Mouse (Mus musculus): ENCODE measurements at regions not wholly inside any gene's neighbourhood (a gene's known extent, or its start where the extent isn't known, plus 50 kb on each side); places are given as distances from the start of the nearest gene placed in this dataset.
A peak's percentile ranks its signal among the peaks of the same experiment; 100 is the strongest.

DNA sequence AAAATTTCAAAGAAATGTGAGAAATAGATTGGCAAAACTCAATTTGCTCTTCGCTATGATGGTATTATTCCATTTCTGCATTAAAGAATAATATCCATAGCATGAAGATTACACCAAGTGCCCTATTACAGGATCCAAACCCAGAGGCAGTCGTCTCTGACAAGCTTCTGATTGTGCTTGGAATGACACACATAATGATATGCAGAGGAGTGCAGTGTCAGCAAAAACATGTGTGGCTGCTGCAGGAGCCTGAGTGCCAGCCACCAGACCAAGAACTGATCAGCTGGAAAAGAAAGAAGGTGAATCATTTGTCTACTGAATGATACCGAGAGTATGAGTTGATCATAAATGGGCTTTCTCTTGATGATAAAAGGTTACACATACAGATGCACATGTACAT lies 137.3 kb downstream of the Il15 start:
- no peak for DNase-seq (ENCODE audit: low spot score in 2 of 2)

DNA sequence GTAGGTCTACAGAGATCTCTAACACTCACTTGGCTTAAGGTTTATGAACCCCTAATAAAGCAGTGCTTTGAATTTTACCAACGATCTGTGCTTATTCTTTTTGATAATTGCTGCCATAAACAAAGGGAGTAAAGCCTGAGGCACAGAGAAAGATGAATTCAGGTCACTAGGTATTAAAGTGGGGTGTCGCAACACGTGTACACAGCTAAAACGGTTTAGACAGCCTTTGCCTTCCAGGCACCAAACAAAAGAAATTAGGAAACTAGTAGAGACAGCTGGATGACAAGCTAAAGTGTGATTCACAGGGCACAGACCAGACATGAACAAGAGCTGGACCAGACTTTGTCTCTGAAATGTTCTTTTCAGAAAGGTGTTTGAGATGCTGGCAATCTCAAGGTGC lies 140.8 kb downstream of the Il15 start:
- DNase-seq (ENCODE audit: low spot score in 2 of 2), result no peak

DNA sequence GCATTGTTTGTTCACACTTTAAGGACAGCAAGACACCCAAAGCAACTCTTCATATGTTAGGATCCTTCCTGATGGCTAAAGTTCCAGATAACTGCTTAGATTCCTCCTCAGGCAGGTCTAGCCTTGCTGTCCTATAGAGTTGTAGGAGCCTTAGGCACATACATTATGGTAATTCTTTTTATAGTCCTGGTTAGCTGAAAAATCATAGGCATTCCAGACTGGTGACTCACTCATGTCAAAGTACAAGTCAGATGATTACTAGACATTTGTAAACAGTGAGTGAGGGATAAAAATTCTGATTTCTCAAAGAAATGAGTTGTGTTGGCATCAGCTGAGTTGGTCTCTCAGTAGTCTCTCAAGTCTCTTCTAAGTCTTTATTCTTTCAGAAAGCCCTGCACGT lies 142.4 kb downstream of the Il15 start:
- DNase-seq (ENCODE audit: low spot score in 2 of 2), result no peak

DNA sequence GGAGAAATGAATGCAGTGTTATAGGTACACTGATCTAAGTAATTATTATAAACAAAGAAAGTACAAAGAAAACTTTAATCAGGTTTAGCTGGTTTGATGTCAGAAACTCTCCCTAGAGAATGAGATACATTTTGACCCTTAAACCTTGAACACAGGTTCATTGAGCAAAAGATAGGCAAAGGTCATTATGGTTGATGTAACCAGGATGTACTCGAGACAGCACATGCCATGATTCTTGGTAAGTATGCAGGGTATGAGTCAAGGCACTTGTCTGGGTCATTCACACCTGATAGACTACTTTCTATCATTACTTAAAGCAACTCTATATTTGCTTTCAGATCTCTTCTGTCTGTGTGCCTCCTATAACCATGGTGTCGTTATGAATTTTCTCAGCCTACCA lies 147.2 kb downstream of the Il15 start:
- DNase-seq (ENCODE audit: low spot score in 2 of 2), result no peak

DNA sequence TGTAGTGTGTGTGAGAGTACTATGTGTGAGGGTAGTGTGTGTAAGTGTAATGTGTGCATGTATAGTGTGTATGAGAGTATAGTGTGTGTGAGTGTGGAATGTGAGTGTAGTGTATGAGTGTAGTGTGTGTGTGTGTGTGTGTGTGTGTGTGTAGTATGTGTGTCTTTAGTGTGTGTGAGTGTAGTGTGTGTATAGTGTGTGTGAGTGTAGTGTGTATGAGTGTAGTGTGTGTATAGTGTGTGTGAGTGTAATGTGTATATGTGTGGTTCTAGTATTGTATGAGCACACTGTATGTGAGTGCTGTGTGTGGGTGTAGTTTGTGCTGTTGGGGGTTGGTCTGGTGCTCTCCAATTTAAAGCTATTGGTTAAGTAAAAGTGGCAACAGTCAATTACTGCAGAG lies 150.6 kb downstream of the Il15 start:
- no peak for DNase-seq (ENCODE audit: low spot score in 2 of 2)

DNA sequence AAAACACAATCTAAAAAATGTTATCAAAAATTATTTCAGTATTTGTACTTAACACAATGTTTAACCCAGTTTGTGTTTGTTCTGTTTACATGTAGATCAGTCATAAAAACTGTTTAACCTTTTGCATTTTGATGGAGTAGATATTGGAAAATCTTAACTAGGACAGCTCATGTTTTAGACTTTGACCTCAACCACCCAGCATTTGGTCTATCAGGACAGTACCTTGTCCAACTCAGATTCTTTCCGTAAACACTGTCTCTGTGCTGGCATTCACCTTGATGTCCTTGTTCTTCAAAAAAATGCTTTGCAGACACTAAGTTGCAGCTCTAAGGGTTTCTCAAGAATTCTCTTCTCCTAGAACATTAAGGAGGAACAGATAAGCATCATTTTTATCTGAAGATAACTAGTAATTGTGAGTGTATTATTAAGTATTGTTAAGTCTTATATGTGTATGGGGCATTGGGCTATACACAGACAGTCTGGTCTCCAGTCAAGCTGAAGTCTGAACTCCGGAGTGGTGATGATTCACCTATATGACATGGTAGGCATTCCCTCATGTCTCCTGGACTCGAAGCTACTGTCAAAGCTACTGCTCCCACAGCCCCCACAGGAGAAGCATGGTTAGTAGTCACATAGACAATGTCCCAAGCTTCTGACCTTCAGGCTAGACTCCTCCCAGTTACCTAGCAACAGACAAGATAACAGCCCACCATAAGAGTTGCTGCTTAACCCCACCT lies 153.0 kb downstream of the Il15 start:
- no peak for DNase-seq (ENCODE audit: low spot score in 2 of 2)

DNA sequence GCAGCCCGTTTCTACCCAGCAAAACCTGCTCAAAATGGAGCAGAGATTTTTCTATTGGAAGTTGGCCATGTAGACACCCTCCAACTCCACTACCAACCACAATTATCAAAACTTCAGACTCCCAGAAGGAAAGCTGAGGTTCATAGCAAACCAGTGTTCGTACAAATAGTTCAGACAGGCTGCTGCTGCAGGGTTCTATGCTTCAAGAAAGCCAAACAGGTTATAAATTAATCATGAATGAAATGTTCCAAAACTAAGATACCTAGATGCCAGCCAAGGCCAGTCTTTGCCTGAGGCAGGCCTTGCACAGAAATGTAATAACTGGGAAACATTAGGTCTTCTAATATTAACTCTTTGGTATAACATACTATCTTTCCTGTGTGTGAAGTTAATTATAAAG lies 158.9 kb downstream of the Il15 start:
- no peak for DNase-seq (ENCODE audit: low spot score in 2 of 2)

DNA sequence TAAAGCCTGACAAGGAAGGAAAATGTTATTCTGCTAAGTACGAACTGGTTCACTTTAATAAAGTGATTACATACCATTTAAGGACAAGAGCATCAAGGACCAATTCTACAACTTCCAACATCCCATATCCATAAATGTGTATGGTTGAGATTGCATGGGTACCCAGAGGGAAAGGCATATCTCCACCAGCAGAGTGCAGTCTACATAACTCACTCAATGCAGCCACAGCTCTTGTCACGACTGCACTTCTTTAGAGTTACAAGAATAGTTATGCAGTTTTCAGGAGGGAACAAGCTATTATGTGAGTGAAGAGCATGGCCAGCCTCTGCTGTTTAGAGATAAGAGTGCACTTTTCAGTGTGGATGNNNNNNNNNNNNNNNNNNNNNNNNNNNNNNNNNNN lies 173.1 kb downstream of the Il15 start:
- DNase-seq (ENCODE audit: low spot score in 2 of 2), result peak in 1 of 2 experiments; percentile 2

DNA sequence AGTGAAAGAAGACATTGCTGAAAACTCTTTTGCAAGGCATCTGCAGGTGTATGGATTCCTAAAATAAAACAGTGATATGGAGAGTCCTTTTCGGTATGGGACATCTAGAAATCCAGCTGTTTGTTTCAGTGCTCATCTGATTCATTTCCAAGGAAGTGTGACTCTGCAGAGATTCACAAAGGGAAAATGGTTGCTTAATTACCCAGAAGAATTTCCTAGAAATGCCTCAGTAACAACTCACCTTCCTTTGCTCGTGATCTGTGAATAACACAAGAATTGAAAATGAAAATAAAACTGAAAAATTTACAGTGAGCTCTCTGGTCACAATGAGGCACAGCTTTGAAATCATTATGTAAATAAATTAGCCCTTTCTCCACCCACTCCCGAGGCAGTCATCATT lies 201.3 kb downstream of the Il15 start:
- no peak for DNase-seq (ENCODE audit: low spot score in 2 of 2)

DNA sequence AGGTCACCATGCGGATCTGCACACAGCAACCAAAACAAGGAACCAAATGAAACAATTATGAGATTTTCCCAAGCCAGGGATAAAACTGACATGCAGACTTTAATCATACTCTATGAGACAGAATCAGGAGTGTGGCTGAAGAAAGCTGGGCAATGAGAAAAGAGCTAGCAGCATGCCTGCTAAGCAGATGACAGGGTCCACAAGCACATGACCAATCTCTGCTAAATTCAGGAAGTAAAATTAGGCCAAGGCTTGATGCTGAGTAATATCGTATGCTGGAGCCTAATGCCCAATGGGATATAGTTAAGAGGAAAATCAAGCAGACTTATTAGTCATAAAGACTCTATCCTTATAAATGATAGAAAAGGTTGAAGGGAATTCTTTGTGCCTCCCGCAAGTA lies 202.8 kb downstream of the Il15 start:
- no peak for DNase-seq (ENCODE audit: low spot score in 2 of 2)

DNA sequence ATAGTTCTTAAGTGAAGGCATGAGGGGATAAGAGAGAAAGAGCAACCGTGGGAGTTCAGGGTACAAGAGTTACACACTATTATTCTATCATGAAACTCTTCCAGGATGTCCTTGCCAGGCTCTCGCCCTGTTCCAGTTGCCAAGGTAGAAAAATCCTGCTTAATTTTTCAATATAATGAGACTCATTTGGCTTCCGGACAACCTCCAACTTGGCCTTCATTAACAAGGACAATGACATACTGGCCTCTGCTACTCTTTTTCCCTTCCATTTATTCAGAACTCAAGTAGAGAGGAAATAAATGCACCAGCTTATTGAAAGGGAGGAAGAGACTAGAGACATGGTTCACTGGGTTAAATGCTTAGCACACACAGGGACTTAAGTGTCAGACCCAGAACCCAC lies 206.5 kb downstream of the Il15 start:
- no peak for DNase-seq (ENCODE audit: low spot score in 2 of 2)

DNA sequence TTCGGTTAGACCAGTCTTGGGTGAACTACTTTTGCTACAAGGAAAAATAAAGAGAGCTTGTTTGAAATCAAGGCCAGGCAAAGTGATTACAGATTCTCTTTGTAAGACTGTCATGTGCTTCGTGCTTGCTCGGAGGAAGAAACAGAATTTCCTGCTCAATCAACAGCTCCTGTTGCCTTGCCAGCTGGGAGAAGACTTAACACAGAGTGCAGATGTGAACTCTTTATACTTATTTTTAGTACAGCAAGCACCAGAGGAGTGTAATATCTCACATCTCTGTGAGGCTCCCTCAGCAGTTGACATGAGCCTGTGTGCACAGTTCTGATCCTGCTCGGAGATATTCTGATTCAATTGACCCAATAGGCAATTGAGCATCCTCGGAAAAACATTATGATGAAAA lies 207.9 kb downstream of the Il15 start:
- peak in 1 of 2 experiments; percentile 3 for DNase-seq (ENCODE audit: low spot score in 2 of 2)

DNA sequence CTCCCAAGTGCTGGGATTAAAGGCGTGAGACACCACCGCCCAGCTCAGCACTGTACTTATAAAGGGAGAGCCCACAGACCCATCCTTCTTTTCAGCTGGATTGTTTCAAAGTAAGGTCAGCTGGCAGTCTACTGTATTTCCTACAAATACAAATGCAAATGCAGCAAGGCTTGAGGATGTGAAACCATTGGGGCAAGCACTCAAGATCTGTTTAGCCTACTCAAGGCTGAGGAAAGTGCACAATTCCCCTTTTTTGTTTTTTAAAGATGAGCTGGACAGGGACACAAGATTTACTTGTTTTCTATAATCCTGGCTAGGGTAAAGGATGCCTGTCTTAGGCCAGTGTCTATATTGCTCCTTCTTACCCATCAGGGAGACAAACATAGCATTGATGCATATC lies 212.0 kb downstream of the Il15 start:
- DNase-seq (ENCODE audit: low spot score in 2 of 2), result no peak

DNA sequence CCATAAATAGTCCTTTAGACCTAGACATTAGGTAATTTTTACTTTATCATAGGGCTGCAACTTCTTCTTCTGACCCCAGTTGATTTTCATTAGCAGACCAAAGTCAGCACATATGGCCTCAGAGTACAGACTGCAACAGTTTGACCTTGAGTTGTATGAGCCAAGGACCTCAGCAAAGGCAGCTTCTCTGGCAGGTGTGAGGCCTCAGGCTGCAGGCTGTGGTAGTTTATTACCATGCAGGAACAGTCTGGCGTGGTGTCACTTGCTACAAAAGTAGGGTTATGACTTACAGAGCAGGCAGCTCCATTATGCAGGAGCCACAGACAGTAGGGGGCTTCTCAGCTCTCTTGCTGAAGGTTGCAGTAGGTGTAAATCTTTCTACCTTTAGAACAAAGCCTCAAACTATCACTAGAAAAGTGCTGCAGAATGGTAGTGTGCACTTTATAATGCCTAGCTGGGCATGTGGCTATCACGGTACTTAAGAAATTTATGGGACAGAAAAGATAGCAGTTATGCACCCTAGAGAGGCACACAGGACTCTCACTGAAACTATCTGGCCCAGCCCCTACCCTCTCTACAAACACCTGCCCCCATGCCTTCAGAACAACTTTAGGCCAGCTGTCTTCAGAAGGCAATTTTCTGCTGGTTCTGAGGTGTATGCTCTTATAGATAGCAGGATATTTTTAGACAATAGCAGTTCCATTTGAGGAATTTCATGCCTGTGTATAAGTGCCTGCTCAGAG lies 215.7 kb downstream of the Il15 start:
- no peak for DNase-seq (ENCODE audit: low spot score in 2 of 2)

DNA sequence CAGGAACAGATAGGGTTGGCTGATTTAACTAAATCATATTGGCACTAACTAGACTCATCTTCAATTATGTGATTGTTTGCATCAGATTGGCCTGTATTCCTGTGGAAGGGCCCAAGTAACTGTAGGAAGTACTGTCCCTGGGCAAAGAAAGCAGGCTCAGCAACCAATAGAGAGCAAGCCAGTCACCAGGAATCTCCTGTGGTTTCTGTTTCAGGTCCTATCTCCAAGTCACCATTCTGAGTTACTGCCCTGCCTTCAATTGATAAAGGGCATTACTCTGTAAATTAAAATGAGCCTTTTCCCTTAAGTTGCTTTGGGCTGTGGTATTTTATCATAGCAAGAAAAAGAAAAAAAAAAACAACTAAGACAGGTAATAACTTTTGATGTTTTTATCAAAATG lies 219.0 kb downstream of the Il15 start:
- no peak for DNase-seq (ENCODE audit: low spot score in 2 of 2)
